Comparison of ENCODE assay signal across 20 mouse cellular contexts in the genomic region with DNA sequence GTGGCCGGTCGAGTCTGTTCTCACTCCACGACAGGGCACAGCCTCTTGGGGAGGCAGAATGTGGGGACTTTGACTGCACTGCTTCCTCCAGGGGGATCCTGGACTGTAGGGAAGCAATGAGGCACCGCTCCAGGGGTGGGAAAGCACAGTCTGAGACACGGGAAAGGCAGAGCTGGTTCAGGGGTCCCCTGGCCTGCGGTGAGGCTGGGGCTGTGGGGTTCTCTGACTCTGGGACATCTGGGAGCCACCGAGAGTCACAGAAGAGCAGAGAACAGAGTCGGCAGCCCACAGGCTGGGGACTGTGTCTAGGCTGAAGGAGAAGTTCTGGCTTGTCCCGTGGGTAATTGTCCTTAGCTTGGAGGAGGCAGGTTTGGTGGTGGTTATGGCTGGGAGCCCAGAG.
DNase-seq lines count a peak whose midpoint lies in the region; ATAC-seq lines count a peak whose summit lies in the region.
"Had no signal": no experiment of that assay in that cellular context is flagged by ENCODE, and none has a peak within 500 bp of the region (broad histone marks: within the 10 kb centered on the region; RNA-seq: fewer than 3 reads in every experiment).

No protein-coding gene starts in this region.

- no peak overlapping the region for H3K4me2 ChIP-seq in heart, embryonic 12.5 days
- no peak overlapping the region for H3K4me2 ChIP-seq in limb, embryonic 11.5 days (ENCODE audit: low read depth, severe bottlenecking)
- H3K4me2 ChIP-seq: embryonic facial prominence, embryonic 13.5 days; embryonic facial prominence, embryonic 15.5 days; forebrain, embryonic 12.5 days had no signal

- no peaks in the 10 kb centered on the region for H3K9me3 ChIP-seq in heart, embryonic 12.5 days (replicated peaks)
- no peaks in the 10 kb centered on the region for H3K9me3 ChIP-seq in limb, embryonic 11.5 days (ENCODE audit: control insufficient read depth, low read length)
- H3K9me3 ChIP-seq in limb, embryonic 10.5 days (replicated peaks), result no peaks in the 10 kb centered on the region
- H3K9me3 ChIP-seq: embryonic facial prominence, embryonic 13.5 days; embryonic facial prominence, embryonic 15.5 days; forebrain, embryonic 12.5 days had no signal

- H3K27ac ChIP-seq in heart, embryonic 12.5 days (ENCODE audit: poor library complexity, severe bottlenecking), result no peak overlapping the region
- H3K27ac ChIP-seq in limb, embryonic 11.5 days (replicated peaks; ENCODE audit: low read depth, low read length), result no peak overlapping the region
- no peak overlapping the region for H3K27ac ChIP-seq in limb, embryonic 10.5 days
- H3K27ac ChIP-seq: embryonic facial prominence, embryonic 13.5 days; embryonic facial prominence, embryonic 15.5 days; forebrain, embryonic 12.5 days had no signal

- no peak for ATAC-seq in heart, embryonic 12.5 days (ENCODE audit: insufficient number of reproducible peaks, low FRiP score)
- ATAC-seq in limb, embryonic 11.5 days (ENCODE audit: insufficient number of reproducible peaks, low FRiP score, low TSS enrichment, low read depth), result no peak
- ATAC-seq: forebrain, embryonic 14.5 days; forebrain, embryonic 16.5 days had no signal

- WGBS in heart, embryonic 12.5 days, result 62% methylated on average over 9 of the region's 9 CpGs
- 68% methylated on average over 9 of the region's 9 CpGs for WGBS in limb, embryonic 11.5 days
- WGBS in limb, embryonic 10.5 days, result 67% methylated on average over 9 of the region's 9 CpGs

- no peak overlapping the region for H3K9ac ChIP-seq in heart, embryonic 12.5 days
- H3K9ac ChIP-seq in limb, embryonic 11.5 days (ENCODE audit: low read length), result no peak overlapping the region
- H3K9ac ChIP-seq: embryonic facial prominence, embryonic 13.5 days; embryonic facial prominence, embryonic 15.5 days; forebrain, embryonic 12.5 days had no signal

- DNase-seq in heart, adult 11 months, result peak; percentile 81
- DNase-seq in limb, embryonic 11.5 days (ENCODE audit: low spot score), result peak; percentile 17
- no peak for DNase-seq in limb, embryonic 10.5 days (ENCODE audit: low spot score)
- DNase-seq: adrenal gland, adult 2 months; adrenal gland, postnatal 10 days; adrenal gland, postnatal 25 days; cerebellum, adult 11 months; cerebellum, adult 18-20 months; cerebellum, adult 8-10 months; cerebellum, adult 9-11 months; cerebellum, postnatal 14 days; cerebellum, postnatal 36 days; embryo, embryonic 11 days had no signal

- H3K27me3 ChIP-seq in heart, embryonic 12.5 days (replicated peaks), result no peaks in the 10 kb centered on the region
- H3K27me3 ChIP-seq in limb, embryonic 11.5 days (ENCODE audit: control insufficient read depth, insufficient read depth, low read length), result no peaks in the 10 kb centered on the region
- H3K27me3 ChIP-seq in limb, embryonic 10.5 days (ENCODE audit: low read depth, poor library complexity, severe bottlenecking), result no peaks in the 10 kb centered on the region
- H3K27me3 ChIP-seq: embryonic facial prominence, embryonic 13.5 days; embryonic facial prominence, embryonic 15.5 days; forebrain, embryonic 12.5 days had no signal

- H3K4me1 ChIP-seq in heart, embryonic 12.5 days (replicated peaks), result 0 out of 2 replicates have a peak, but pooled peaks cover under 1% of the 10 kb centered on the region
- no peaks in the 10 kb centered on the region for H3K4me1 ChIP-seq in limb, embryonic 11.5 days (ENCODE audit: control insufficient read depth, insufficient read depth, low read length)
- no peaks in the 10 kb centered on the region for H3K4me1 ChIP-seq in limb, embryonic 10.5 days
- H3K4me1 ChIP-seq: embryonic facial prominence, embryonic 15.5 days; forebrain, embryonic 12.5 days had no signal

- no peaks in the 10 kb centered on the region for H3K36me3 ChIP-seq in heart, embryonic 12.5 days
- no peaks in the 10 kb centered on the region for H3K36me3 ChIP-seq in limb, embryonic 11.5 days (ENCODE audit: control insufficient read depth, insufficient read depth, low read length)
- no peaks in the 10 kb centered on the region for H3K36me3 ChIP-seq in limb, embryonic 10.5 days
- H3K36me3 ChIP-seq: embryonic facial prominence, embryonic 13.5 days; embryonic facial prominence, embryonic 15.5 days; forebrain, embryonic 12.5 days had no signal

- H3K4me3 ChIP-seq in heart, embryonic 12.5 days, result no peak overlapping the region
- H3K4me3 ChIP-seq in limb, embryonic 11.5 days (ENCODE audit: low read depth, low read length), result no peak overlapping the region
- H3K4me3 ChIP-seq in limb, embryonic 10.5 days, result no peak overlapping the region
- H3K4me3 ChIP-seq: embryonic facial prominence, embryonic 13.5 days; embryonic facial prominence, embryonic 15.5 days; erythroblast, embryonic 14.5 days; forebrain, embryonic 12.5 days had no signal
